Mouse (Mus musculus) forebrain, embryonic 13.5 days (tissue): ENCODE data around the gene 2510009E07Rik. TPM values are rescaled to one million over a fixed set of nuclear protein-coding genes. Genes with fewer than 3 reads are reported as not detected.

Experiments used
- ATAC-seq: fragments of 200-750 bp; cut with Nextera tagmentation; 2 replicates; pipeline ENCODE4 v1.8.0; 2017
- H3K27ac ChIP-seq: fragments of 300-500 bp; sonication (generic); 2 replicates; pipeline ENCODE4 v1.5.1; 2015; ENCODE audit warnings: inconsistent platforms, mild to moderate bottlenecking, moderate library complexity
- H3K27me3 ChIP-seq: fragments of 300-500 bp; sonication (generic); 2 replicates; pipeline ENCODE4 v1.6.1; 2015; ENCODE audit warnings: mild to moderate bottlenecking, inconsistent platforms
- H3K36me3 ChIP-seq: fragments of 300-500 bp; sonication (generic); 2 replicates; pipeline ENCODE4 v1.6.1; 2015; ENCODE audit warnings: mild to moderate bottlenecking, inconsistent platforms; ENCODE audit not compliant: poor library complexity, severe bottlenecking
- H3K4me1 ChIP-seq: fragments of 300-500 bp; sonication (generic); 2 replicates; pipeline ENCODE4 v1.6.1; 2015; ENCODE audit warnings: inconsistent platforms
- H3K4me2 ChIP-seq: fragments of 300-500 bp; sonication (generic); 2 replicates; pipeline ENCODE4 v1.6.1; 2015; ENCODE audit warnings: inconsistent platforms, mild to moderate bottlenecking, moderate library complexity
- H3K4me3 ChIP-seq: fragments of 300-500 bp; sonication (generic); 2 replicates; pipeline ENCODE4 v1.5.1; 2015; ENCODE audit warnings: mild to moderate bottlenecking, inconsistent platforms
- H3K9ac ChIP-seq: fragments of 300-500 bp; sonication (generic); 2 replicates; pipeline ENCODE4 v1.6.1; 2015; ENCODE audit warnings: mild to moderate bottlenecking, inconsistent platforms
- H3K9me3 ChIP-seq: fragments of 300-500 bp; sonication (generic); replicated peaks from 2 replicates; pipeline ENCODE4 v1.6.1; 2016; ENCODE audit warnings: inconsistent platforms
- WGBS: fragments of 180-500 bp; shearing (Covaris S2); methylation state at CpG from one replicate; pipeline ENCODE4 v1.1.7; 2015; 5-methylcytosine and 5-hydroxymethylcytosine counted together
- polyA plus RNA-seq: library from polyadenylated mRNA; unstranded; fragments of >200 nt; fragmentation: Nextera tagmentation; extraction: Ambion mirVana; gene quantifications from 2 replicates; pipeline ENCODE4 v1.2.1, GENCODE M21; 2015

The 2510009E07Rik gene
- 32.1 and 38.8 TPM in 2 replicates for polyA plus RNA-seq

DNA sequence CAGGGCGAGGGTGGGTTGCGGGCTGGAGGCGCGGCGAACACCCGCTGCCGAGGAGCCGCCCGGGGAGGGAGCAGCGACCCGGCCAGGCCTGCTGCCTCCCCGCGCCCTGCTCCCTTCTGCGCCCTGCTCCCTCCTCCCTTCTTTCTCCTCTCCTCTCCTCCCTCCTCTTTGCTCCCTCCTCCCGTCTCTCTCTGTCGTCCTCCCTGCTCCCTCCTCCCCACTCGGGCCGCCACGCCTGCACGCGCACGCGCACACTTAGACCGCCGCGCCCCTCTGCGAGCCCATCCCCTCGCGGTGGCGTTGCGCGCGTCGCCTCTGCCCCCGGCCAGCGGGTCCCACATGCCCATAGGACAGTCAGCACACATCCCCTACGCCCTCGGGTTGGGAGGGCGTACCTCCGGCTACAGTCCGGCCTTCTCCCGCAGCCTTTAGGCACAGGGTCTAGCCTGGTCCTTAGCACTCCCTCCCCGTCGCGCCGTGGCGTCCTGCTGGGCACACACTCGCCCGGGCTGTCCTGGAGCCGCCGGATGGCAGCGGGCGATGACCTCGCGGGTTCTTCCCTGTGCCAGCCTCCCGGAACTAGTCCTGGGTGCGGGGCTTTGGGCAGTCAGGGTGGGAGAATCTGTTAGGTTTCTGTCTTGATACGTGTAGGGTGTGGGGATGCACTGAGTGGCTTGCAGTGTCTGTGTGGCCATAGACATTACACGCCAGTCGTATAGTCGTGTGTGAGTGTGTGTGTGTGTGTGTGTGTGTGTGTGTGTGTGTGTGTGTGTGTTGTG is at the start of gene 2510009E07Rik:
Gene 2510009E07Rik (minus strand): TSS at position 203 of the 779 bp plus-strand sequence.
- WGBS: 1% methylated on average over 52 of the region's 61 CpGs

DNA sequence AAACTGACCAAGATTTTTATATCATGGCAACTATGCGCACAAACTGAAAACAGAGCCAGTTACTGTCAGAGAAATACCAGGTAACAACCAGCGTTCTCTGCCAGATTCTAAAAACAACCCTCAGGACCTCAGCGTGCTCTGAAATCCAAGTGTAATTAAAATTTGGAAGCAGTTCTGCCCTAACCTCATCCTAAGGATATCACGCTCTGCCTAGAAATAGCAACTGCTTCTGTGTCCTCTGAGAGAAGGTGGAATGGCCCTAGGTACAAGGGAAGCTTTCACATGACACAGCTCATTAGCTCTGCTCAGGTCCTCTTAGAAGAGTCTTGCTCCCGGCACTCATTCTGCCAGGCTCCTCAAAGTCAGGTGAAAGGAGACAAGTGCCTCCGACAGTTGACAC is 48.9 kb upstream of the 2510009E07Rik start:
- H3K27me3 ChIP-seq: no peaks in the 10 kb centered on the region
- no peak overlapping the region for H3K4me3 ChIP-seq
- no peak for ATAC-seq
- H3K27ac ChIP-seq: no peak overlapping the region
- H3K36me3 ChIP-seq: no peaks in the 10 kb centered on the region
- no peaks in the 10 kb centered on the region for H3K9me3 ChIP-seq
- WGBS: 91% methylated on average over 6 of the region's 6 CpGs
- H3K9ac ChIP-seq: no peak overlapping the region
- no peaks in the 10 kb centered on the region for H3K4me1 ChIP-seq
- H3K4me2 ChIP-seq: no peak overlapping the region

More for the DNA sequence above, at the start of gene 2510009E07Rik:
- ATAC-seq: peak; percentile 91
- Histone ChIP-seq H3K27ac (peak within 1 kb of the TSS; percentile 91), H3K4me3 (peak within 1 kb of the TSS; percentile 86), H3K9ac (peak within 1 kb of the TSS; percentile 92), H3K4me1 (peaks cover 47% of the 10 kb centered on the region), H3K27me3 (no peaks in the 10 kb centered on the region), H3K36me3 (no peaks in the 10 kb centered on the region), H3K9me3 (no peaks in the 10 kb centered on the region), H3K4me2 (peak within 1 kb of the TSS; percentile 89)

DNA sequence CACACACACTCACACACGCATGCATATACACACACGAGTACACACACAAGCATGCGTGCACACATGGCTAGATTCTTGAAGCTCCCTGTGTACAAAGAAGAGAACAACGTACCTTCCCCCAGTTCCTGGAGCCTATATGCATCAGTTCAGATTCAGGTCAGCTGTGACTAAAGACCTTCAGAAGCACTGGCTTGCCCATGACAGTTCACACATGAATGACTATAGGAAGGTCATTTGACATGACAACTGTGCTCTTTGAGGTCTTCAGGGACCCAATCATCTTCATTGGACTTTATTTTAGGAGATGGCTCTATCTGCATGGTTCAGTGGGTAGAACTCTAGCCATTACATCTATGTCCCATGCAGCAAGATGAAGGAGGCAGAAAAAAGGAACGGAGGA is 48.4 kb upstream of the 2510009E07Rik start:
- WGBS: 93% methylated on average over 5 of the region's 5 CpGs
- Histone ChIP-seq H3K9ac (no peak overlapping the region), H3K4me3 (no peak overlapping the region), H3K4me2 (no peak overlapping the region), H3K27me3 (no peaks in the 10 kb centered on the region), H3K36me3 (no peaks in the 10 kb centered on the region), H3K9me3 (no peaks in the 10 kb centered on the region), H3K4me1 (no peaks in the 10 kb centered on the region), H3K27ac (no peak overlapping the region)
- no peak for ATAC-seq

DNA sequence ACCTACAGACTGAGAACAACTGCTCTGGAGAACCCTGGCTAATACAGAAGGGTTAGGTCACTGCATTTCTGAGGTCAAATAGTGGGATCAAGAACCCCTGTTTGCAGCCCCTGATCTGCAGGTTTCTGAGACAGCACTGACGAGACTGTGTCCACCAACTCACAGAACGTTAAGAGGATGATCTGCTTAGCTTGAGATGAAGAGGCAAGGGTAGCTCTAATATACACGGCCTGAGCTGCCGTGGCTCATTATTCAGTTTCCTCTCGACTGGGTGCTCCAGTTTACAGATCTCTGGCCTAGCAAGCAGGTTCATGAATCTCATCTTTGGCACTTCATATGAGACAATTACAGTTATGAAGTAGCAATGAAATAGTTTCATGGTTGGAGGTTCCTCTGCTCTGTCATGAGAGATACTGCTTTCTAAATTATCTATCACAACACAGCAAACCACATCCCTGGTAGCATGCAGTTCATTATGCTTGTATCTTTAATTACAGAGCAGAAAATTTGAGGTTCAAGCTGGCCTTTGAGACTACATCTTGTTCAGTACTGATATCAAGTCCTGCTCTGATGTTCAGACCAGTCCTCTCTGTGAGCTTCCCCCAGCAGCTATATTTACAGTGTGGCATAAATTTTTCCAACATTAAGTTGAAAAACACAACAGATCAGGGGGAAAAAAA is 47.9 kb upstream of the 2510009E07Rik start:
- Histone ChIP-seq H3K4me3 (no peak overlapping the region), H3K4me1 (no peaks in the 10 kb centered on the region), H3K9me3 (no peaks in the 10 kb centered on the region), H3K27ac (no peak overlapping the region), H3K27me3 (no peaks in the 10 kb centered on the region), H3K36me3 (no peaks in the 10 kb centered on the region), H3K9ac (no peak overlapping the region), H3K4me2 (no peak overlapping the region)
- ATAC-seq: no peak
- 86% methylated on average over 5 of the region's 5 CpGs for WGBS

DNA sequence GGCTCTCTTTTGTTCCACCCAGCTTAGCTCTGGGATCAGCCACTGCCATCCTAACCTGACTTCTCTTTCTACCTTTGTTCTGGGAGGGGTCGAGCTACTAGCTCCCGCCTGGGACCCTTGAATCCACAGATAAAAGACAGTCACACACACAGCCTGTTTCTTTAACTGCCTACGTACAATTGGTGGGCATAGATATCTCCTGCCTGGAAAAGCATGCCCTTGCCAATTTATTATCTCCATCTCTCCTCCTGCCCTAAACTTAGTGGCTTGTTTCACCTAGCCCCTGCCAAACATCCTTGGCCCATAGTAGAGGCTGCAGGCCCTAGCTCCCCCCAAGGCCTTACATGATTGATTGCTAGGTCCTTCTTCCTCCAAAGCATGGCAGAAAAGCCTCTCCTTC is 47.1 kb upstream of the 2510009E07Rik start:
- WGBS: 77% methylated on average over 3 of the region's 3 CpGs
- H3K27me3 ChIP-seq: no peaks in the 10 kb centered on the region
- no peak for ATAC-seq
- no peaks in the 10 kb centered on the region for H3K9me3 ChIP-seq
- H3K9ac ChIP-seq: no peak overlapping the region
- H3K4me3 ChIP-seq: no peak overlapping the region
- H3K4me1 ChIP-seq: no peaks in the 10 kb centered on the region
- no peak overlapping the region for H3K4me2 ChIP-seq
- H3K36me3 ChIP-seq: no peaks in the 10 kb centered on the region
- H3K27ac ChIP-seq: no peak overlapping the region

DNA sequence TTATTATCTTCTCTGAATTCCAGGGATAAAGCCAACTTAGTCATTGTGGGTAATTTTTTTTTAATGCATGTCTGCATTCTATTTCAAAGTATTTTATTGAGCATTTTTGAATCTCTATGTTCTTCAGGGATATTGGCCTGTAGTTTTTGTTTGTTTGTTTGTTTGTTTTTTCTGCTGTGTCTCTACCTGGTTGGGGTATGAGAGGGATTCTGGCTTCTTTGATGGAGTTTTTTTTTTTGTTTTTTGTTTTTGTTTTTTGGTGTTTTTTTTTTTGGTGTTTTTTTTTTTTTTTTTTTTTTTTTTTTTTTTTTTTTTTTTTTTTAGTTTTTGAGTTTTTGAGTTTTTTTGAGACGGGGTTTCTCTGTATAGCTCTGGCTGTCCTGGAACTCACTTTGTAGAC is 41.2 kb upstream of the 2510009E07Rik start:
- no peaks in the 10 kb centered on the region for H3K36me3 ChIP-seq
- 100% methylated on average over 1 of the region's 1 CpGs for WGBS
- H3K4me2 ChIP-seq: no peak overlapping the region
- H3K4me1 ChIP-seq: no peaks in the 10 kb centered on the region
- H3K9ac ChIP-seq: no peak overlapping the region
- H3K9me3 ChIP-seq: no peaks in the 10 kb centered on the region; the same call in 1 of the 2 replicates
- H3K27ac ChIP-seq: no peak overlapping the region
- no peaks in the 10 kb centered on the region for H3K27me3 ChIP-seq
- no peak overlapping the region for H3K4me3 ChIP-seq
- ATAC-seq: no peak

DNA sequence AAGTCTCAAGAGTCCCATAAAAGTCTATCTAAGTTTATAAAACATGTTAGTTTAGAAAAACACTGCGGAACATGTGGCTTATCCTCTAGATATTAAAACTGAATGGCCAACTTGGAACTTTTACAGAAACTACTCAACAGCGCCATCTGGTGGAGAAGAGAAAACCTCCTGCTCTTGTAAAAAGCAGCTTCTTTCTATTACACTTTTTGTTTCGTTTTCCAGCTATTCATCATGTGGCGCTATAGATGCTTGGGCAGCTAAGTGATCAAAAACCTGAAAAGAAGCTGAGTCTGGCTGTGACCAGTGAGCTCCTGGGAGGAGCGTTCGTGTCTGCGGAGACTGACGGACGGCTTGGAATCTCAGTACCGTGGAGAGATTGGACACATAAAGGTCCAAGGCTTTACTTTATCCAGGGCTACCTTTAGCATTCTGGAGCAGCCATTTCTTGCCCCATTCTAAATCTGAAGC is 33.5 kb upstream of the 2510009E07Rik start:
- Histone ChIP-seq H3K9ac (0 out of 2 replicates have a peak overlapping the region, but pooled peaks have one; percentile 34), H3K36me3 (no peaks in the 10 kb centered on the region), H3K27ac (no peak overlapping the region), H3K9me3 (no peaks in the 10 kb centered on the region), H3K4me2 (peak overlapping the region; percentile 55), H3K4me1 (no peaks in the 10 kb centered on the region), H3K27me3 (no peaks in the 10 kb centered on the region), H3K4me3 (peak overlapping the region; percentile 40)
- WGBS: 19% methylated on average over 10 of the region's 10 CpGs
- peak; percentile 53 for ATAC-seq

DNA sequence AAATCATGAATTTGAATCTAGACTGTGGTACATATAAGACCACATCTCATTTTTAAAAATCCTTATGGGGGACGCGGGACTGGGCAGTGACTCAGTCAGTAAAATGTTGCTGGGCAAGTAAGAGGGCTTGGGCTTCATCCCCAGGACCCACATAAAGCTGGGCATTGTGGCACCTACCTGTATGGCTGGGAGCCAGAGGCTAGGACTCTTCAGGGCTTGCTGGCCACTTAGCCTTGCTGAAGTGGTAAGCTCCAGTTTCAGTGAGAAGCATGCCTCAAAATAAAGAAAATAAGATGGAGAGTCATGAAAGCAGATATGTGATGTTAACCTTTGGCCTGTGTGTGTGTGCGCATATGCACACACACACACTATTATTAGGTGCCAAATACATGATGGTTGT is 33.0 kb upstream of the 2510009E07Rik start:
- no peak; the same call in 1 of the 2 replicates for ATAC-seq
- WGBS: 90% methylated on average over 3 of the region's 3 CpGs

DNA sequence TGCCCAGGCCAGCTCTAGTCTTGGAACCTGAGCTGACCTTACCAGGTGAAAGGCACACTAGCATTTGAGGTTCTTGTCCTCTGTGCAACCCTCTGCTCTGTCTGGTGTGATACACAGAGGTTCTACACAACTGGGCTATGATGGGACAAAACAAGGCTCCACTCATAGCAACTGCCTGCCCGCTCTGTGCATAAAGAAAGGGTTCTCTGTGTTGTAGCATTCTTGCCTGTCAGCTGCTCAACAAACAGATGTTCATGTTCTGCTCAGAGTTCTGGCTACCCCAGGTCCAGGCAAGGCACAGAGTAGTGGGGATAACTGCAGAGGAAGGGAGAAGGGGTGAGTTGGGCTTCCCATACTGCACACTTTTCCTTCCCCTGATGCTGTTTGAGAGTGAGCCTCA is 29.8 kb upstream of the 2510009E07Rik start:
- Histone ChIP-seq H3K27me3 (no peaks in the 10 kb centered on the region), H3K4me3 (no peak overlapping the region), H3K4me2 (no peak overlapping the region), H3K4me1 (no peaks in the 10 kb centered on the region), H3K9ac (no peak overlapping the region), H3K9me3 (no peaks in the 10 kb centered on the region), H3K36me3 (no peaks in the 10 kb centered on the region), H3K27ac (no peak overlapping the region)
- WGBS: 89% methylated on average over 1 of the region's 1 CpGs
- ATAC-seq: no peak

More for the DNA sequence above, 33.0 kb upstream of the 2510009E07Rik start:
- no peak overlapping the region for H3K9ac ChIP-seq
- no peaks in the 10 kb centered on the region for H3K36me3 ChIP-seq
- H3K27me3 ChIP-seq: no peaks in the 10 kb centered on the region
- H3K4me3 ChIP-seq: no peak overlapping the region
- no peak overlapping the region for H3K27ac ChIP-seq
- no peak overlapping the region for H3K4me2 ChIP-seq
- no peaks in the 10 kb centered on the region for H3K9me3 ChIP-seq
- H3K4me1 ChIP-seq: no peaks in the 10 kb centered on the region

DNA sequence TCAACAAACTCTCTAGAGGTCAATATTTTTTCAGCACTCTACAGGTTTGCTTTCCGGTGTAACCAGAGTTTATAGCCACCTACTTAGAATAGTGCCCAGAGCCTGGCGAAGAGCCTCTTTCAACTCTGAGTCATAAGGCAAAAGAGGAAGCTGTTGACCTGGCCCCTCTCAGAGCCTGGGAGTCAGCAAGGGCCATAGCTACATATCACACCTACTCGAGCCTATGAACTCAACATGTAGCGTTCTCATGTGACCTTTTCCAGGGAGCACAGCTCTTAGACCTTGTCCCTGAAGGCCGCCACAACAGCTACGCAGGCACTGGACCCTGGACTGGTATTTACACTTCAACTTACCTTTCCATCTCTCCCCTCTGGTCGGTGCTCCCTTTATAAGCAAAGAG is 25.3 kb upstream of the 2510009E07Rik start:
- 85% methylated on average over 7 of the region's 7 CpGs for WGBS
- Histone ChIP-seq H3K9ac (no peak overlapping the region), H3K9me3 (no peaks in the 10 kb centered on the region), H3K27me3 (no peaks in the 10 kb centered on the region), H3K4me2 (no peak overlapping the region), H3K4me1 (no peaks in the 10 kb centered on the region), H3K4me3 (no peak overlapping the region), H3K36me3 (no peaks in the 10 kb centered on the region), H3K27ac (no peak overlapping the region)
- ATAC-seq: no peak

DNA sequence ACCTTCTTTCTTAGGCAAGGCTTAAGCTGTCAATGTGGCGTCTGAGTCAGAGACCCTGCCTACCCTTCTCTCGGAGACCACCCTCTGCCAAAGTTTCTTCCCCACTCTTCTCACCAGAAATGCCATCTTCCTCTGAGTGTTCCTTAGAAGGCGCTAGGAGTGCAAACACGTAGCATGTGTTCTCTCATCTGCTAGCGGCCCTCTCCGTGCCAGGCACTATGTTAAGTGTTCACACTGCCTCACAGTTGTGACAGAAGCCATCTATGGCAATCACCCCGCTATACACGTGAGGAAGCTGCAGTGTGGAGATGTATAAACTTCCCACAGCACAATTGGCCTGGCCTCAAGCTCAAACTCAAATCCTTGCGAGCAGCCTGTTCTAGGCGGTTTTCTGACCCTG is 20.1 kb upstream of the 2510009E07Rik start:
- no peaks in the 10 kb centered on the region for H3K9me3 ChIP-seq
- H3K27ac ChIP-seq: no peak overlapping the region
- H3K4me2 ChIP-seq: no peak overlapping the region
- H3K27me3 ChIP-seq: no peaks in the 10 kb centered on the region
- 86% methylated on average over 10 of the region's 10 CpGs for whole genome bisulfite sequencing
- no peak overlapping the region for H3K9ac ChIP-seq
- H3K36me3 ChIP-seq: no peaks in the 10 kb centered on the region
- no peak overlapping the region for H3K4me3 ChIP-seq
- ATAC-seq: peak; percentile 70; the same call in 1 of the 2 replicates
- no peaks in the 10 kb centered on the region for H3K4me1 ChIP-seq

DNA sequence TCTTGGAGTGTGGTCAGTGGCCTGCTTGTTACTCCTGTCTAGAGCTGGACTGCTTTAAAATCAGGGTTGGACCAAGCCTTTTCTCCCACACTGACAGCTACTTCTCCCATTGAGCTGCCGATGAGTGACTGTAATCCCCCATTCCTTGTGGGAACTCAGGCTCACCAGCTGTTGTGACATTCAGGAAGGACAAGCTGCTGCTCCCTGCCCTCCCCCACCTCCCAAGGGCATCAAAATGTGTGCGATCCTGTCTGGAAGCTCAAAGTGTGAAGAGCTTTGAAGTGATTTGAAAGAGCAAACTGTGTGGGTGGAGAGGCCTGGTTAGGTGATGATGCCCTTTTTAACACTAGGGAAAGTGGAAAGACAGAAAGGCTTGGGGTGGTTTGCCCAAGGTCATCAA is 15.9 kb upstream of the 2510009E07Rik start:
- Histone ChIP-seq H3K36me3 (no peaks in the 10 kb centered on the region), H3K27ac (no peak overlapping the region), H3K9ac (no peak overlapping the region), H3K4me3 (no peak overlapping the region), H3K9me3 (no peaks in the 10 kb centered on the region), H3K4me1 (no peaks in the 10 kb centered on the region), H3K4me2 (no peak overlapping the region), H3K27me3 (no peaks in the 10 kb centered on the region)
- 54% methylated on average over 2 of the region's 2 CpGs for WGBS
- no peak for ATAC-seq
